Mouse (Mus musculus) left cerebral cortex, postnatal 36 days (tissue): Measurements from ENCODE around the gene Clcn6. TPM values are rescaled to one million over a fixed set of nuclear protein-coding genes. Genes with fewer than 3 reads are reported as not detected.

Source experiments
- DNase-seq, 2 experiments: peaks; one replicate each; pipeline ENCODE4 v3.0.0; 2021 to 2022; ENCODE audit warnings: low spot score in 2 of 2, mixed read lengths in 1 of 2
- intact Hi-C: fragments of 180-260 bp; cut with DNase I; formaldehyde crosslinking; loops from one replicate; pipeline ENCODE4 v1.15.1; 2025
- total RNA-seq, 2 experiments: library from RNA; stranded (reverse); gene quantifications; 2 replicates each; pipeline ENCODE4 v1.2.3; 2021

The Clcn6 gene
- total RNA-seq, 2 experiments from 2014 or later: 77.1 to 79.7 TPM

DNA sequence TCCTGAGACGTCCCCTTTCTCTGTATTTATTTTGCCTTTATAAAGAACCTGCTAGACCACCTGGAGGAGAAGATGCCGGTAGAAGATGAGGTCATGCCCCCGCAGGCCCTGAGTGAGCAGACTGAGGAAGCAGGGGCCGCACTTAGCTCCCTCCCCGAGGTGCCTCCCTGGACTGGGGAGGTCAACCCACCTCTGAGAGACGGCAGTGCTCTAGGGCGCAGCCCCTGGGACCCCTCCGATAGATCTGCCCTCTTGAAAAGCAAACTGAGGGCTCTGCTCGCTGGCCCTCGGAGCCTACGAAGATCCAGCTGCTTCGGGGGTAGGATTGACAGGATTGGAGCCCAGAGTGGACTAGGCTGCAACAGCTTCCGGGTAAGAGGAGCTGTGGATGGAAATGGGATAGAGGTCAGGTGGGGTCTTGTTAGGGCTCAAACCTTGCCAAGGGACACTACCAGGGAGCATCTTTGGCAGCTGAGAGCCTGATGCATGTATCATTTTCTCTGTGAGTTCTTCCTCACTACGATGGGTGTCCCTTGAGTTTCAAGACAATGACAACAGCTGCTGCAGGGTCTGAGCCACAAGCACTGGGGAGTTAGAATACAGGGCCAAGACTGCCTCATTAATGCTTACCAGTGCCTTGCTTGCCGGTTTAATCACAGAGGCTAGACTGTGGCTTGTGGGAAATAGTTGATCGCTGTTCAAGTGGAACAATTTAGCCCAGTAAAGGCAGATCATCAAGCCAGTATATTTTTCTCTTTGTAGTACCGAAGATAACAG lies 37.4 kb downstream of the Clcn6 start:
- intact Hi-C loops: no loop called here
- DNase-seq: no peak

DNA sequence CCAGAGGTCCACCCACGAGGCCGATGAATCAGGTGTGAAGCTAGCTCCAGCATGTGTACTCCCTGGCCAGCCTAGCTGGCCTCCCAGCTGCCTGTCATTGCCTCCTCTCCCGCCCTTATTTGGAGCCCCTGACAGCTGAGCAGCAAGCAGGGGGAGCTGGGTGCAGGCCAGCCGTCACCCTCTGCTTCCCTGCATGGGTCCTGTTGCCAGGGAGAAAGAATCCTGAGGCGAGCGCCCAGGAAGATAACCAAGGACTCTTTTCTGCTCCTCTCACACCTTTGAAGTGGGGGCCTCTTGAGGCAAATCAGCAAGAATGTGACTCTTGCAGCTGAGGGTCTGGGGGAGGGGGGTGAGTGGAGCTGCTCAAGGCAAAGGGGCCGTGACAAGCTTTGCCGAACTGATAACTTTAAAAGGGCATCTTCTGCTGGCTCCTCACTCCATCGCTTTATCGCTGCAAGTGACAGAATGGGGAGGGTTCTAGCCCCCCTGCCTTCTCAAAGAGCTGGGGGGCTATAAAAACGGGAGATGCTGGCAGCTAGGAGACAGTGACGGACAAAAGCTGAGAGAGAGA lies 38.3 kb downstream of the Clcn6 start, which contains the start of gene Nppa:
Nppa (plus strand) TSS at position 521 of the 571 bp plus-strand sequence.
- no peak for DNase-seq
- intact Hi-C loops: no loop called here

GRCm38 (mm10) chr4:147995311-147995710 lies 43.3 kb downstream of the Clcn6 start:
- DNase-seq: no peak
- intact Hi-C loops: no loop called here

- no peak for DNase-seq
- intact Hi-C loops: no loop called here
Observed at GRCm38 (mm10) chr4:147993571-147994095, 45.0 kb downstream of the Clcn6 start.

DNA sequence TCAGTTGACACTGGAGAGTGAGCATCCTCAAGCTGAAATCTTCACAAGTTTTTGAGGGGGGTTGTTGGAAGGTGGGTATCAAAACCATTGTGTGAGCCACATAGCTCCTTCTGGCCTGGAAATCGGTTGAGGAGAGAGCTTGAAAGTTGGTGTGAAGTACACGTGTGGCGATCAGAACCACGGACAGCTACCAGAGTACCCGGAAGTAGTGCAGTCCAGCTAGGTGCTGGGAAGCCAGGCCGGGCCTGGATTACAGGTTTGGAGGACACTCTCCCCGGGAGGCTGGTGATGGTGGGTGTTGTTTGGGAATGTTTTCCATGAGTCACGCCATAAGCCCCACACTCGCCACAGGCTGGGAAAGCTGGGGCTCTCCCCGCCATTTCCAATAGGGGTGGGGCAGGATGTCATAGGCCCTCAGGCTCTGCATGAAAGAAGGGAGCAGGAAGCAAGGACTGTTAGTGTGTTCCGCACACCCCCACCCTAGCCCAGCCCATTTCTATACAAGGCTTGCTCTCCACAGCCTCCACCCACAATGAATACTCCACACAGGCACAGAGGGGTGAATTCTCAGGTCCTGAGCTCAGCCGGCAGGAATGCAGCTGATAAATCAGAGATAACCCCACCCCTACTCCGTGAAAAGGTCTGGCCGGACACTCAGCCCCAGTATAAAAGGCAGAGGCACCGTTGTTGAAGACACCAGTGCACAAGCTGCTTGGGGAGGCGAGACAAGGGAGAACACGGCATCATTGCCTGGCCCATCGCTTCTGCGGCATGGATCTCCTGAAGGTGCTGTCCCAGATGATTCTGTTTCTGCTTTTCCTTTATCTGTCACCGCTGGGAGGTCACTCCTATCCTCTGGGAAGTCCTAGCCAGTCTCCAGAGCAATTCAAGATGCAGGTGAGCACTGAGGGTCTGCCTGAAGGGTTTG lies 53.2 kb downstream of the Clcn6 start, which contains the start of gene Nppb:
Nppb (plus strand) TSS at position 584 of the 928 bp plus-strand sequence.
- intact Hi-C loops: no loop called here
- DNase-seq: no peak

DNA sequence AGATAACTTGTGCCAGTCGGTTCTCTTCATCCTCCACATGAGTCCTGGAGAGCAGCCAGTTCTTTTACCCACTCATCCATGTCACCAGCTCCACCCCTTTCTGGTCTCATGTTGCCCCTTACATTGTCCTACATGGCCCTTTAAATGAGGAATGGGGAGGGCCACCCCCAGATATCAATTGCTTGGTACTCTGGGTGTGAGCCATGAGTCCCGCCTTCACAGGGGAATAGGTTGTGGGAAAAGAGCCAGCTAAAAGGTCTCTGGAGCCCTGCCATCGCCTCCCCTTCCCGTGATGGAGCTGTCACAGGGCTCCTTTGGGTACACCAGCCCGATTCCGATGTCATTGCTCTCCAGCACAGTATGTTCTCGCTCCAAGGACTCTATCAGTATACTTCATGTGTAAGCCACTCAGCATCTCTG lies 59.2 kb downstream of the Clcn6 start:
- DNase-seq: no peak
- intact Hi-C loops: no loop called here

DNA sequence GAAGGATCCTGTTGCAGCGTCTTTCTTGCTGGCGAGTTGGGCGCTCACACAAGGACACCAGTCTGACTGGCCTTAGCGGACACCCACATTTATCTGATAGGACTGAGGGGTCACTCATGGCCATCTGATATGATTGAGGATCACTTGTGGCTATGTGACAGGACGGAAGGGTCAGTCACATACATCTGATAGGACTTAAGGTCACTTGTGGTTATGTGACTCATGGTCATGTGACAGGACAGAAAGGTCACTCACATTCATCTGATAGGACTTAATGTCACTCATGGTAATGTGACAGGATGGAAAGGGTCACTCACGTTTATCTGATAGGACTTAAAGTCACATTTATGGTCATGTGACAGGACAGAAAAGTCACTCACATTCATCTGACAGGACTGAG lies 60.2 kb downstream of the Clcn6 start:
- intact Hi-C loops: no loop called here
- no peak for DNase-seq

DNA sequence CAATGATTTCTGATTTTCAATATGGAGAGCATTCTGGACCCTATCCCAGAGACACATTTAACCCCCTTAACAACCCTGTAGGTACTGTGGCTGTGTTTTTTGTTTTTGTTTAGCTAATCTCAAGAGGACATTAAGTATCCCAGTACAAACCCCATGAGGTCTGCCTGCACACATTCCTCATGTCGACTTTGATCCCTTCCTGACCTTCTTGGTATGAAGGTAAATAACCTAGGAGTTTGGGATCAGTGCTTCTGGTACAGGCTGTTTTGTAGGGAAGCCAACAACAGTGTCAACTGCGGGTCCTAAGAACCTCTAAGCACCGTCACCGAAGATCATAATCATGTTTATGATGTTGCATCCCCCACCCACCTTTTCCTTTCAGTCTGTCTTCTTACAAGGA lies 60.9 kb downstream of the Clcn6 start:
- intact Hi-C loops: no loop called here
- no peak for DNase-seq

- no peak for DNase-seq
- intact Hi-C loops: no loop called here
Observed at GRCm38 (mm10) chr4:147976237-147976636, 62.4 kb downstream of the Clcn6 start.

GRCm38 (mm10) chr4:147969337-147969736 lies 69.3 kb downstream of the Clcn6 start:
- no peak for DNase-seq
- intact Hi-C loops: no loop called here

DNA sequence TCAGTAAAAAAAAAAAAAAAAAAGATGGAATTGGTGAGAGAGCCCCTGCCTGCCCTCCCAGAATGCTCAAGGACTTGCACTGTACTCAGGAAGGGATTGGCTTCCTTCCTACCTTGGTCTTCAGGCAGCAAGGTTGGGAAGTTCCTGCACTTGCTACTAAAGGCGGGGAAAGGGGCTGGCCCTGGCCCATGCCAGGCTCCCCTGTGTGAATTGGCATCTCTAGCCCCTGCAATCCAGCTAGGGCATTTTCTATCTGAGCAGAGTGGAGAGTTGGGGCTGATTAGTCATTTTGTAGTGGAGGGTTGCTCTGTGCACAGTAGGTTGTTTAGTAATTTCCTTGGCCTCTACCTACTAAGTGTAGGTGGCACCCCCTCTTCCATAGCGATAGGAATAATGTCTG lies 69.8 kb downstream of the Clcn6 start:
- intact Hi-C loops: no loop called here

GRCm38 (mm10) chr4:147965712-147966111 lies 72.9 kb downstream of the Clcn6 start:
- no peak for DNase-seq
- intact Hi-C loops: no loop called here

More for the DNA sequence above, 69.8 kb downstream of the Clcn6 start:
- DNase-seq: no peak

GRCm38 (mm10) chr4:147963623-147964022 lies 75.0 kb downstream of the Clcn6 start:
- no peak for DNase-seq
- intact Hi-C loops: no loop called here

- intact Hi-C loops: no loop called here
Observed at GRCm38 (mm10) chr4:147962781-147963180, 75.8 kb downstream of the Clcn6 start.

GRCm38 (mm10) chr4:147959881-147960831 lies 78.5 kb downstream of the Clcn6 start:
- intact Hi-C loops: no loop called here
- peak; percentile 28 to 45 for DNase-seq

More at GRCm38 (mm10) chr4:147962781-147963180, 75.8 kb downstream of the Clcn6 start:
- no peak for DNase-seq

DNA sequence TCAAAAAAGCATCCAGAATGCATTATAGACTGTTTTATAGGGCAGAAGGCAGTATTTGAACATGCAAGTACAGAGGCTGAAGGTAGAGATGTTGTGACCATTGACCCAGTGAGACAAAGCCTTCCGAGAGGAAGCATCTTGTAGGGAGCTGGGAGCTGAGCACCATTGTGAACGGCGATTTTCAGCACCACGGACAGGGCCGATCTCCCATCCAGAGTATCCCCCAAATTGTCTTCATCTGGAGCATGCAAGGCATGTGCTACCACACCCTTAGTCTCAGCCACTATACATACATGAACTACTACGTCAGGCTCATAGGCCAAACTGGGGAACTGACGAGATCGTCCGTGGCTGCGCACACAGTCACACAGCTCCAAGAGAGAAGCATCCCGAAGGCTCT lies 81.5 kb downstream of the Clcn6 start:
- intact Hi-C loops: no loop called here
- no peak for DNase-seq
